Mouse (Mus musculus) C2C12 (cell line): Measurements from ENCODE around the gene Cachd1. TPM values are rescaled to one million over a fixed set of nuclear protein-coding genes. Genes with fewer than 3 reads are reported as not detected.
A peak's percentile ranks its signal among the peaks of the same experiment; 100 is the strongest.

ENCODE experiments used
- H3K27me3 ChIP-seq: one replicate; pipeline ENCODE4 v1.6.1; 2011; ENCODE audit not compliant: control insufficient read depth, insufficient read depth, insufficient read length
- H3K36me3 ChIP-seq: one replicate; pipeline ENCODE4 v1.6.1; 2011; ENCODE audit not compliant: control insufficient read depth, insufficient read depth
- H3K4me3 ChIP-seq: one replicate; pipeline ENCODE4 v1.5.1; 2011; ENCODE audit warnings: mild to moderate bottlenecking, control low read depth; ENCODE audit not compliant: poor library complexity, insufficient read depth, severe bottlenecking
- H3K79me2 ChIP-seq: one replicate; pipeline ENCODE4 v1.6.1; 2011; ENCODE audit not compliant: control insufficient read depth, insufficient read depth
- H3K79me3 ChIP-seq: one replicate; pipeline ENCODE4 v1.6.1; 2011; ENCODE audit warnings: low read depth, control low read depth
- H3ac ChIP-seq: one replicate; pipeline ENCODE3; 2011; ENCODE audit warnings: low read depth; ENCODE audit not compliant: control insufficient read depth, insufficient read length
- CEBPB ChIP-seq: IDR thresholded peaks from one replicate; pipeline ENCODE4 v1.6.1; 2011; ENCODE audit warnings: low read depth, mild to moderate bottlenecking, control low read depth, moderate library complexity
- CTCF ChIP-seq: IDR thresholded peaks from one replicate; pipeline ENCODE4 v1.5.1; 2011; ENCODE audit not compliant: control insufficient read depth, insufficient read depth, insufficient read length
- FOSL1 ChIP-seq: IDR thresholded peaks from one replicate; pipeline ENCODE4 v1.8.0; 2011; ENCODE audit warnings: mild to moderate bottlenecking, low read length; ENCODE audit not compliant: poor library complexity, insufficient read depth, severe bottlenecking
- MAX ChIP-seq: IDR thresholded peaks from one replicate; pipeline ENCODE4 v1.6.1; 2011; ENCODE audit warnings: mild to moderate bottlenecking, control low read depth
- MYOD1 ChIP-seq: IDR thresholded peaks from one replicate; pipeline ENCODE4 v1.6.1; 2011; ENCODE audit warnings: low read depth; ENCODE audit not compliant: control insufficient read depth, insufficient read length
- MYOG ChIP-seq: IDR thresholded peaks from one replicate; pipeline ENCODE4 v1.6.1; 2011; ENCODE audit not compliant: control insufficient read depth, insufficient read length; ENCODE audit errors: extremely low read depth
- USF1 ChIP-seq: IDR thresholded peaks from one replicate; pipeline ENCODE4 v1.6.1; 2011; ENCODE audit warnings: low read depth, mild to moderate bottlenecking, control low read depth, moderate library complexity
- polyA plus RNA-seq: library from polyadenylated mRNA; unstranded; fragments of >200 nt; fragmentation: generic; extraction: Trizol; gene quantifications from one replicate; pipeline ENCODE4 v1.2.1, GENCODE M21; 2012; ENCODE audit warnings: missing spikeins

Gene Cachd1
- polyA plus RNA-seq, 1 experiment, result 8.1 TPM

DNA sequence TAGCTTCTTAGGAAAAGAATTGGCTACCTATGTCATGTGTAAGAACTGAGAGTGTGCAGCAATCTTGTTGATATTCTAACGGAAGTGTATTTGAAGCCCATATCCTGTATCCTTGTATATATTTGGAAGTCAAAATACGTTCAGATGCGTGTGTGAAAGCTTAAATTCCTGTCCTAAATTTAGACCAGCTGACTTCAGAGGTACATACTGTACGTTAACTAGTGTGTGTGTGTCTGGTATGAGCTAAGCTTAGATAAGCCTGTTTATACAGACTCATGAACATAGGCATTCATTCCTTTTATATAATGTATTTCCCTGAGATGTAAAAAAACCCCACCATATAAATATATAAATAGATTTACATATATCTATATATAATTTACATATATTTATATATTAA, 103.6 kb downstream of the Cachd1 start:
- no peak overlapping the region for H3ac ChIP-seq
- no peaks in the 10 kb centered on the region for H3K36me3 ChIP-seq
- no peak for TF ChIP-seq CTCF
- no peak for TF ChIP-seq MYOD1
- TF ChIP-seq MYOG, result no peak
- TF ChIP-seq FOSL1, result no peak
- TF ChIP-seq USF1, result no peak
- TF ChIP-seq MAX, result no peak
- no peak for TF ChIP-seq CEBPB
- H3K79me3 ChIP-seq, result no peaks in the 10 kb centered on the region
- no peaks in the 10 kb centered on the region for H3K79me2 ChIP-seq
- H3K4me3 ChIP-seq, result no peak overlapping the region
- H3K27me3 ChIP-seq, result no peaks in the 10 kb centered on the region

DNA sequence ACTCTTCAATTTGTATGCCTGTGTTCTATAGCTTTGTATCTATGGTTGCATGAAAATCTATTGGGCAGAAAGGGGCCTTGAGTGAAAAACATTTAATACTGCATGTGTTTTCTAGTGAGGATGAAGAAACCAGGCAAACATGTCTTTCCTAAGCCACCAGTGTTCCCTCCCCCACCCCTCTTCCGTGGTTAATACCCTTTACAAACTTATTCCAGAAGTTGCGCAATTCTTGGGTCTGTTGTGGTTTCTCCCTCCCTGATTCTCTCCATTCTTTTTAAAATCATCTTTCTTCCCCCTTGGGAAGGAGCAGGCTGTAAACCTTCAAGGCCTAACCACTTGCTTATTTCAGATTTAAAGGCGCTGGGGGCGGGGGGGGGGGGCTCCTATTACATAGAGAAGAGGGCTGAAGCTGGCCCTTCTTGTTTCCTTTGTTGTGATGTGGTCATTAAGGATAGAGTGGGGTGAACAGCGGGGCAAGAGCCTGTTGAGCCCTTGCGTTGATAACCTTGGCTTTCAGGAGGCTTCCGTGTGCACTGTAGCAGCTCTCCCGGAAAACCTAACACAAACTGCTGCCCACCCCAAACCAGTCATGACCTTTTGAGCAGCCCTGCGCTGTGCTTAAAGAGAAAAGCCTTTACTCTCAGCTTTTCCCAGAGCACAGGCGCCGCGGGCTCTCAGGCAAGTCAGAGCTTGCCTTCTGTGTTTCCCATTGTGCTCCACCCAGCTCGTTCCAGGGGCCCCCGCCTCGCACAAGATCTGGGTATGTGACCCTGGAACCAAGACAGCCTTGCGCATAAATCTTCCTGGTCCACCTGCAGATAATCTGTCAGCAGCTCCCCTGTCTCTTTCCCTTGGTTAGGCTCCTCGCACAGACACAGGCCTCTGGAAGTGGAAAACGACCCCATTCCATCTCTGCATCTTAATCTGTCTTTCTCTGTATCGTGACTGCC, 109.6 kb downstream of the Cachd1 start:
- Histone ChIP-seq H3K79me2 (peaks cover 6% of the 10 kb centered on the region), H3K36me3 (no peaks in the 10 kb centered on the region), H3K4me3 (no peak overlapping the region), H3K79me3 (no peaks in the 10 kb centered on the region), H3ac (no peak overlapping the region), H3K27me3 (no peaks in the 10 kb centered on the region)
- TF ChIP-seq USF1 (no peak), CEBPB (peak; percentile 100)

DNA sequence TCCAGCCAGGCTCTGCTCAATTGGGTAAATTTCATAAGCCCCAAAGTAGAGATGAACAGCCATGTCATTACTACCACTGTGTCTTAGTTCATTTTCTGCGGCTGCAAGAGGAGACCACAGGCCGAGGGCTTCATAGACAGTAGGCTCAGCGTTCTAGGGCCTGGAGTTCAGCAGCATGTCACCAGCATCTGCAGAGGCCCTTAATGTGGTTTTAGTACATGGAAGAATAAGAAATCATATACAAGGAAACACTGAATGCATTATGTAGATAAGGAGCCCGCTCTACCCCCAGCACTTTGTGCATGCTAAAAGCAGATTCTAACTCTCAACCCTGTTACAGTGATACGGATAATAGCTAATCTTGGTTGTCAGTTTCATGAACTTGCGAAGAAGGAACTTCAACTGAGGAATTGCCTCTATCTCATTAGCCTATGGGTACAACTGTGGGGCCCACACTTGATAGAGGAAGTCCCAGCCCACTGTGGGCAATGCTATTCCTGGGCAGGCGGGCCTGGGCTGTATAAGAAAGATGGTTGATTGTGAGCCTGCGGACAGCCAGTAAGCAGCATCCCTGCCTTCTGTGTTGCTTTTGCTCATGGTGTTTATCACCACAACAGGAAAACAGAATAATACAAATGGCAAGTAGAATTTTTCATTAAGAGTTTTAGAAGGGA, 110.4 kb downstream of the Cachd1 start:
- H3K79me2 ChIP-seq, result peaks cover 6% of the 10 kb centered on the region
- H3K36me3 ChIP-seq, result no peaks in the 10 kb centered on the region
- TF ChIP-seq CEBPB (no peak), MYOD1 (no peak), FOSL1 (no peak), MYOG (no peak), MAX (no peak), USF1 (no peak), CTCF (no peak)
- H3K79me3 ChIP-seq, result no peaks in the 10 kb centered on the region
- H3K27me3 ChIP-seq, result no peaks in the 10 kb centered on the region
- H3K4me3 ChIP-seq, result no peak overlapping the region
- no peak overlapping the region for H3ac ChIP-seq

- Histone ChIP-seq H3K36me3 (no peaks in the 10 kb centered on the region), H3K4me3 (no peak overlapping the region), H3ac (no peak overlapping the region), H3K79me3 (no peaks in the 10 kb centered on the region), H3K79me2 (peaks cover 6% of the 10 kb centered on the region), H3K27me3 (no peaks in the 10 kb centered on the region)
- no peak for TF ChIP-seq MYOD1
- no peak for TF ChIP-seq USF1
- TF ChIP-seq CTCF, result no peak
- no peak for TF ChIP-seq CEBPB
- TF ChIP-seq FOSL1, result no peak
- TF ChIP-seq MYOG, result no peak
- TF ChIP-seq MAX, result no peak
Measured at GRCm38 (mm10) chr4:100890106-100890970, 113.9 kb downstream of the Cachd1 start.

- H3K36me3 ChIP-seq, result no peaks in the 10 kb centered on the region
- H3K27me3 ChIP-seq, result no peaks in the 10 kb centered on the region
- no peak overlapping the region for H3K4me3 ChIP-seq
- no peak overlapping the region for H3ac ChIP-seq
- TF ChIP-seq USF1 (no peak), MYOG (no peak), MAX (no peak), CEBPB (no peak), MYOD1 (no peak), FOSL1 (no peak), CTCF (no peak)
- H3K79me2 ChIP-seq, result no peaks in the 10 kb centered on the region
- no peaks in the 10 kb centered on the region for H3K79me3 ChIP-seq
Measured at GRCm38 (mm10) chr4:100893739-100894138, 117.3 kb downstream of the Cachd1 start.
